Mouse (Mus musculus) hindbrain, embryonic 13.5 days (tissue): Measurements from ENCODE around the gene Kcnip4. TPM values are rescaled to one million over a fixed set of nuclear protein-coding genes. Genes with fewer than 3 reads are reported as not detected.

Experiments used
- ATAC-seq: fragments of 200-750 bp; cut with Nextera tagmentation; 2 replicates; pipeline ENCODE4 v1.8.0; 2017; ENCODE audit warnings: moderate TSS enrichment; ENCODE audit not compliant: low FRiP score
- H3K27ac ChIP-seq: fragments of 300-500 bp; sonication (generic); 2 replicates; pipeline ENCODE4 v1.5.1; 2015; ENCODE audit warnings: inconsistent platforms, mild to moderate bottlenecking, moderate library complexity
- H3K27me3 ChIP-seq: fragments of 300-500 bp; sonication (generic); 2 replicates; pipeline ENCODE4 v1.6.1; 2015; ENCODE audit warnings: mild to moderate bottlenecking, inconsistent platforms
- H3K36me3 ChIP-seq: fragments of 300-500 bp; sonication (generic); 2 replicates; pipeline ENCODE4 v1.6.1; 2015; ENCODE audit warnings: mild to moderate bottlenecking, inconsistent platforms
- H3K4me1 ChIP-seq: fragments of 300-500 bp; sonication (generic); replicated peaks from 2 replicates; pipeline ENCODE4 v1.6.1; 2015; ENCODE audit warnings: inconsistent platforms
- H3K4me2 ChIP-seq: fragments of 300-500 bp; sonication (generic); 2 replicates; pipeline ENCODE4 v1.6.1; 2015; ENCODE audit warnings: inconsistent platforms, mild to moderate bottlenecking, moderate library complexity
- H3K4me3 ChIP-seq: fragments of 300-500 bp; sonication (generic); 2 replicates; pipeline ENCODE4 v1.5.1; 2015; ENCODE audit warnings: mild to moderate bottlenecking, inconsistent platforms
- H3K9ac ChIP-seq: fragments of 300-500 bp; sonication (generic); 2 replicates; pipeline ENCODE4 v1.6.1; 2015; ENCODE audit warnings: mild to moderate bottlenecking, inconsistent platforms
- H3K9me3 ChIP-seq: fragments of 300-500 bp; sonication (generic); 2 replicates; pipeline ENCODE4 v1.6.1; 2016; ENCODE audit warnings: inconsistent platforms
- WGBS: fragments of 180-500 bp; shearing (Covaris S2); methylation state at CpG from one replicate; pipeline ENCODE4 v1.1.7; 2015; 5-methylcytosine and 5-hydroxymethylcytosine counted together
- polyA plus RNA-seq: library from polyadenylated mRNA; unstranded; fragments of >200 nt; fragmentation: Nextera tagmentation; extraction: Ambion mirVana; gene quantifications from 2 replicates; pipeline ENCODE4 v1.2.1, GENCODE M21; 2015

Kcnip4 gene
- polyA plus RNA-seq, 1 experiment from 2014 or later, result 11.1 TPM

GRCm38 (mm10) chr5:49460643-49461276 is 63.9 kb downstream of the Kcnip4 start:
- Histone ChIP-seq H3K4me1 (no peaks in the 10 kb centered on the region), H3K4me3 (no peak overlapping the region), H3K4me2 (no peak overlapping the region), H3K27ac (no peak overlapping the region), H3K9me3 (no peaks in the 10 kb centered on the region), H3K36me3 (no peaks in the 10 kb centered on the region), H3K27me3 (no peaks in the 10 kb centered on the region), H3K9ac (no peak overlapping the region)
- 55% methylated on average over 6 of the region's 6 CpGs for WGBS
- no peak for ATAC-seq

GRCm38 (mm10) chr5:49453100-49453499 is 71.6 kb downstream of the Kcnip4 start:
- ATAC-seq, result no peak
- H3K4me2 ChIP-seq, result no peak overlapping the region
- H3K27ac ChIP-seq, result no peak overlapping the region
- H3K36me3 ChIP-seq, result no peaks in the 10 kb centered on the region
- no peaks in the 10 kb centered on the region for H3K27me3 ChIP-seq
- WGBS, result 89% methylated on average over 3 of the region's 3 CpGs
- H3K9me3 ChIP-seq, result no peaks in the 10 kb centered on the region
- no peak overlapping the region for H3K9ac ChIP-seq
- no peaks in the 10 kb centered on the region for H3K4me1 ChIP-seq
- H3K4me3 ChIP-seq, result no peak overlapping the region

- no peak overlapping the region for H3K9ac ChIP-seq
These were observed 73.4 kb downstream of the Kcnip4 start for GRCm38 (mm10) chr5:49451295-49451694.

GRCm38 (mm10) chr5:49450876-49451275 is 73.8 kb downstream of the Kcnip4 start:
- no peak overlapping the region for H3K4me2 ChIP-seq
- no peak overlapping the region for H3K9ac ChIP-seq
- WGBS, result 85% methylated on average over 3 of the region's 3 CpGs
- no peak overlapping the region for H3K4me3 ChIP-seq
- no peak for ATAC-seq
- H3K9me3 ChIP-seq, result no peaks in the 10 kb centered on the region
- H3K27ac ChIP-seq, result no peak overlapping the region
- H3K36me3 ChIP-seq, result no peaks in the 10 kb centered on the region
- H3K4me1 ChIP-seq, result no peaks in the 10 kb centered on the region
- H3K27me3 ChIP-seq, result no peaks in the 10 kb centered on the region

More at GRCm38 (mm10) chr5:49451295-49451694, 73.4 kb downstream of the Kcnip4 start:
- Histone ChIP-seq H3K4me3 (no peak overlapping the region), H3K4me2 (no peak overlapping the region), H3K27ac (no peak overlapping the region), H3K27me3 (no peaks in the 10 kb centered on the region), H3K36me3 (no peaks in the 10 kb centered on the region), H3K9me3 (no peaks in the 10 kb centered on the region), H3K4me1 (no peaks in the 10 kb centered on the region)
- no peak for ATAC-seq

- Histone ChIP-seq H3K4me3 (no peak overlapping the region), H3K36me3 (no peaks in the 10 kb centered on the region), H3K27me3 (no peaks in the 10 kb centered on the region), H3K27ac (no peak overlapping the region), H3K4me2 (no peak overlapping the region), H3K4me1 (no peaks in the 10 kb centered on the region), H3K9me3 (no peaks in the 10 kb centered on the region), H3K9ac (no peak overlapping the region)
- WGBS, result 76% methylated on average over 2 of the region's 2 CpGs
- ATAC-seq, result no peak
These were observed 87.5 kb downstream of the Kcnip4 start for GRCm38 (mm10) chr5:49437236-49437635.

- Histone ChIP-seq H3K9me3 (no peaks in the 10 kb centered on the region), H3K4me1 (no peaks in the 10 kb centered on the region), H3K36me3 (no peaks in the 10 kb centered on the region), H3K27me3 (no peaks in the 10 kb centered on the region), H3K27ac (no peak overlapping the region), H3K4me2 (no peak overlapping the region), H3K4me3 (no peak overlapping the region), H3K9ac (no peak overlapping the region)
- no peak for ATAC-seq
These were observed 97.0 kb downstream of the Kcnip4 start for GRCm38 (mm10) chr5:49427689-49428088.

GRCm38 (mm10) chr5:49419707-49420106 is 105.0 kb downstream of the Kcnip4 start:
- H3K4me2 ChIP-seq, result no peak overlapping the region
- H3K36me3 ChIP-seq, result no peaks in the 10 kb centered on the region
- H3K9ac ChIP-seq, result no peak overlapping the region
- H3K4me3 ChIP-seq, result no peak overlapping the region
- H3K4me1 ChIP-seq, result no peaks in the 10 kb centered on the region
- H3K27ac ChIP-seq, result no peak overlapping the region
- no peaks in the 10 kb centered on the region for H3K27me3 ChIP-seq
- H3K9me3 ChIP-seq, result no peaks in the 10 kb centered on the region
- ATAC-seq, result no peak

- H3K27ac ChIP-seq, result no peak overlapping the region
- no peaks in the 10 kb centered on the region for H3K4me1 ChIP-seq
- no peak for ATAC-seq
- H3K4me3 ChIP-seq, result no peak overlapping the region
- H3K36me3 ChIP-seq, result no peaks in the 10 kb centered on the region
- WGBS, result 65% methylated on average over 1 of the region's 1 CpGs
- no peak overlapping the region for H3K9ac ChIP-seq
- H3K27me3 ChIP-seq, result no peaks in the 10 kb centered on the region
- H3K4me2 ChIP-seq, result no peak overlapping the region
- H3K9me3 ChIP-seq, result no peaks in the 10 kb centered on the region
These were observed 116.4 kb downstream of the Kcnip4 start for GRCm38 (mm10) chr5:49408351-49408750.

- WGBS, result 44% methylated on average over 3 of the region's 3 CpGs
- peak; percentile 43; the same call in 1 of the 2 replicates for ATAC-seq
These were observed 154.1 kb downstream of the Kcnip4 start for GRCm38 (mm10) chr5:49370543-49371076.

DNA sequence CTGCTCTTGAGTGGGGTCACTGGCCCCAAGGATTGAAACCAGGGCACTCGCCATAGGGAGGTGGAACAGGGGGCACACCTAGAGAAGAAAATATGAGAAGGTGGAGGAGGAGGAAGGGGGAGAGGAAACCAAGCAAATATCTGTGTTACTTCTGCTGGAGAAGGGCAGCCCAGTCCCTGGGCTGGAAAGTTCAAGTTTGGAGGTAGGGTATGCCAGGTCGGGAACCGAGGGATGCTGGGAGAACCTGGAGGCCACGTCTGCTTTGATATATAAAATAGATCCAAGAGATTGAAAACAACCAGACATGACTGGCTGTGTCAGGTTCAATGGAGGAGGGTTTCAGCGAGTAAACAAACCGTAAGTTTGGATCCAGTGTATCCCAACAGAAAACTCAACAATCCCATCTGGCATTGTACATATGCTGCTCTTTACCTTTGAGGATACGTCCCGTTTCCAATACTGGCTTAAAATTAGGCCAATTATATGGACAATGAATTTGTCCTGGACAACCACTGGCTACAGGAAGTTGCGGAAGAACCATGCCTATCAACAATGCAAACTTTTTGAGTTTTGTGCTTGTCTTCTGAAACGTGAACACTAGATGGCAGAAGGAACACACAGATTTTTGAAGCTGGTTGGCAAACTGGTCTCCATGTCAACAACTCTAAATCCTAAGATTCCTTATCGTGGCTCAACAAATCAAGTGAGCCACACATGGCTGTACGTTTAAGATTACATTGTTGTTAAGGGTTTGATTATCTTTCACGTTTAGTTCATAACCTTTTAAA is 155.9 kb downstream of the Kcnip4 start:
- Histone ChIP-seq H3K4me1 (no peaks in the 10 kb centered on the region), H3K27ac (no peak overlapping the region), H3K9me3 (no peaks in the 10 kb centered on the region), H3K9ac (no peak overlapping the region), H3K4me2 (no peak overlapping the region), H3K36me3 (no peaks in the 10 kb centered on the region), H3K4me3 (no peak overlapping the region), H3K27me3 (no peaks in the 10 kb centered on the region)
- 0 out of 2 replicates have a peak, but pooled peaks have one; percentile 30 for ATAC-seq
- 51% methylated on average over 13 of the region's 13 CpGs for WGBS

More at GRCm38 (mm10) chr5:49370543-49371076, 154.1 kb downstream of the Kcnip4 start:
- no peaks in the 10 kb centered on the region for H3K4me1 ChIP-seq
- H3K9me3 ChIP-seq, result no peaks in the 10 kb centered on the region
- no peak overlapping the region for H3K4me3 ChIP-seq
- no peaks in the 10 kb centered on the region for H3K36me3 ChIP-seq
- no peak overlapping the region for H3K9ac ChIP-seq
- no peak overlapping the region for H3K4me2 ChIP-seq
- H3K27ac ChIP-seq, result no peak overlapping the region
- no peaks in the 10 kb centered on the region for H3K27me3 ChIP-seq

- 75% methylated on average over 3 of the region's 3 CpGs for WGBS
- Histone ChIP-seq H3K27me3 (no peaks in the 10 kb centered on the region), H3K9ac (no peak overlapping the region), H3K27ac (no peak overlapping the region), H3K9me3 (no peaks in the 10 kb centered on the region), H3K36me3 (no peaks in the 10 kb centered on the region), H3K4me1 (no peaks in the 10 kb centered on the region), H3K4me2 (no peak overlapping the region), H3K4me3 (no peak overlapping the region)
- ATAC-seq, result no peak
These were observed 168.3 kb downstream of the Kcnip4 start for GRCm38 (mm10) chr5:49356381-49356780.

DNA sequence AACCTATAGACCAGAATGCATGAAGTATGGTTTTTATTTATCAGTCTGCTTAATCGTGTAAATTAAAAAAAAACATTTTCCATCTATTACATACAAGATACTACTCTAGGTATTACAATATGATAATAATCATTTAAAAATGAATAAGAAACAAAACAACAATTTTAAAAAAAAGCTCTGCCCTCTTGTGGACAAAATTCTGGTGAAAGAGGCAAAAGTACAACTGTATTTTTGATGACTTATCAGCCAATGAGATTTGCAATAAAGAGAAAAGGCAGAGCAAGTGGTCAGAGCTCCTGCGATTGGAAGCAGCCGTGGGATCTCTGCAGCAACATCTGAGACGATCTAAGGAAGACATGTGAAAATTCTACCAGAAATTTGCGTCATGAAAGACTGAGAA is 172.6 kb downstream of the Kcnip4 start:
- no peak overlapping the region for H3K9ac ChIP-seq
- ATAC-seq, result no peak
- 79% methylated on average over 5 of the region's 5 CpGs for WGBS
- no peaks in the 10 kb centered on the region for H3K27me3 ChIP-seq
- no peaks in the 10 kb centered on the region for H3K4me1 ChIP-seq
- H3K4me2 ChIP-seq, result no peak overlapping the region
- no peak overlapping the region for H3K27ac ChIP-seq
- H3K36me3 ChIP-seq, result no peaks in the 10 kb centered on the region
- H3K4me3 ChIP-seq, result no peak overlapping the region
- H3K9me3 ChIP-seq, result no peaks in the 10 kb centered on the region
